Mouse (Mus musculus) embryonic fibroblast, embryonic 13.5 days (primary cell): ENCODE results near the gene Hlf. TPM values are rescaled to one million over a fixed set of nuclear protein-coding genes. Genes with fewer than 3 reads are reported as not detected.

Source experiments
- H3K27ac ChIP-seq: 2 replicates; pipeline ENCODE4 v1.5.1; 2012; ENCODE audit warnings: low read length, control low read depth, inconsistent platforms; ENCODE audit not compliant: insufficient read depth
- H3K4me1 ChIP-seq: 2 replicates; pipeline ENCODE4 v1.6.1; 2011; ENCODE audit warnings: low read length; ENCODE audit not compliant: control insufficient read depth, insufficient read depth
- H3K4me3 ChIP-seq: 2 replicates; pipeline ENCODE4 v1.5.1; 2011; ENCODE audit warnings: mild to moderate bottlenecking, control low read depth, low read length; ENCODE audit not compliant: insufficient read depth
- CTCF ChIP-seq: IDR thresholded peaks from 2 replicates; pipeline ENCODE4 v1.5.1; 2011; ENCODE audit warnings: mild to moderate bottlenecking, control low read depth, low read length, moderate library complexity, borderline replicate concordance; ENCODE audit not compliant: insufficient read depth
- POLR2A ChIP-seq: IDR thresholded peaks from 2 replicates; pipeline ENCODE4 v1.6.1; 2011; ENCODE audit warnings: low read depth, mild to moderate bottlenecking, control low read depth, low read length, moderate library complexity
- polyA plus RNA-seq: library from polyadenylated mRNA; stranded (reverse); fragments of >200 nt; gene quantifications from 2 replicates; pipeline ENCODE4 v1.2.4, GENCODE M21; 2011; ENCODE audit warnings: low read depth; ENCODE audit not compliant: missing spikeins, insufficient read length

The Hlf gene
- 0.62 and 2.8 TPM in 2 replicates for polyA plus RNA-seq

GRCm38 (mm10) chr11:90390817-90391173 lies at the start of gene Hlf:
Gene Hlf, minus strand, starts transcription at chr11:90390895.
- H3K27ac ChIP-seq: no peak within 1 kb of the TSS
- H3K4me3 ChIP-seq: peak within 1 kb of the TSS; percentile 37
- no peaks in the 10 kb centered on the region for H3K4me1 ChIP-seq
- TF ChIP-seq CTCF (no peak), POLR2A (no peak)

DNA sequence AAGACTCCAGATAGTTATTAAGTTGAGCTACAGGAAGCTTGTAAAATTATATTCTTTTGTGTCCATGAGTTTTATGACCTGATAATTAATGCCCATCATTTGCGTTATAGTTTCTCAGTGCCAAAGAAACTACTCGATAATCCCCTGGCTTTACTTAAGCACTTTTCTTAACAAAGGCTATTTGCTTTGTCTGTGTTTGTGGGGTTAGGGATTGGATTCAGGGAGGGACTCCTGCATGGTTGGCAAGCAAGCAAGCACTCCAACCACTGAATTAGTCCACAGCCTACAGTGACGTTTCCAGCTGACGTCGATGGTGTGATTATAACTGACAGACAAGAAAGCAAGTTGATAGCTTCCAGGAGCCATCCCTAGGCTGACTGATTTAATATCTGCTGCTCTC lies 48.1 kb upstream of the Hlf start:
- H3K4me1 ChIP-seq: no peaks in the 10 kb centered on the region
- no peak overlapping the region for H3K4me3 ChIP-seq
- TF ChIP-seq POLR2A (no peak), CTCF (no peak)
- H3K27ac ChIP-seq: no peak overlapping the region

DNA sequence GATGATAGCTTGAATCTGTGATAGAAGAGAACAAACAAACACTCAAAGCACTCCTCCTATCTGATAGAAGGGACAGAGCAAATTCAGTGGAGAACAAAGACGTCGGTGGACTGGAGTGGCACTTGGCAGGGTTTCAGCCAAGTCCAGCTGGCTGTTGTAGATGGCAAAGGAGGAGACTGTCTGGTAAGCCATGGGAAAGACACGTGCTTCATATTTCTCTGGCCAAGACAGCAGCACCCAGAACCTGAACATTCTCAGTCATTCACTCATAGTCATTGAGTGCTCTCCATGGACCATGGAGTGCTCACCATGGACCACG lies 34.5 kb upstream of the Hlf start:
- no peak overlapping the region for H3K4me3 ChIP-seq
- no peaks in the 10 kb centered on the region for H3K4me1 ChIP-seq
- TF ChIP-seq CTCF: no peak
- H3K27ac ChIP-seq: no peak overlapping the region

- H3K27ac ChIP-seq: no peak overlapping the region
- TF ChIP-seq POLR2A (no peak), CTCF (no peak)
- H3K4me3 ChIP-seq: no peak overlapping the region
- no peaks in the 10 kb centered on the region for H3K4me1 ChIP-seq
Measured at GRCm38 (mm10) chr11:90424334-90425206, 33.9 kb upstream of the Hlf start.

- no peaks in the 10 kb centered on the region for H3K4me1 ChIP-seq
- no peak for TF ChIP-seq CTCF
- TF ChIP-seq POLR2A: no peak
- no peak overlapping the region for H3K27ac ChIP-seq
- no peak overlapping the region for H3K4me3 ChIP-seq
Measured at GRCm38 (mm10) chr11:90423896-90424295, 33.2 kb upstream of the Hlf start.

DNA sequence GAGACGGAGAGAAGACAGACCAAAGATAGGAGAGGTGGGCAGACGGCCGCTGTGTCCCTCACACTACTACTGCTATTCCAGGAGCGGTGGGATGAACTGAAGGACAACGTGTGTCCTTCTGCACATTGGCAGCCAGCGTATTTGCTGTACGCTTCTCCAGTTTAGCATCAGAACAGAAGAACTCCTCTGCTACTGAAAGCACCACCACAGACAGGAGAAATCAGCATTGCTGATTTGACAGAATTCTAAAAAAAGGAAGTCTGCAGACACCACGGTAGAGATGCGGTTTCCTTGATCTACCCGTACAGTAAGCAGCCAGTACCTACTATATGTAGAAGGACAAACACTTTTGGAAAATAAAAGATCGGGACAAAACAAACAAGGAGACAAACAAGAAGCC lies 29.0 kb upstream of the Hlf start:
- H3K4me3 ChIP-seq: no peak overlapping the region
- no peak overlapping the region for H3K27ac ChIP-seq
- TF ChIP-seq CTCF (no peak), POLR2A (no peak)
- H3K4me1 ChIP-seq: no peaks in the 10 kb centered on the region

DNA sequence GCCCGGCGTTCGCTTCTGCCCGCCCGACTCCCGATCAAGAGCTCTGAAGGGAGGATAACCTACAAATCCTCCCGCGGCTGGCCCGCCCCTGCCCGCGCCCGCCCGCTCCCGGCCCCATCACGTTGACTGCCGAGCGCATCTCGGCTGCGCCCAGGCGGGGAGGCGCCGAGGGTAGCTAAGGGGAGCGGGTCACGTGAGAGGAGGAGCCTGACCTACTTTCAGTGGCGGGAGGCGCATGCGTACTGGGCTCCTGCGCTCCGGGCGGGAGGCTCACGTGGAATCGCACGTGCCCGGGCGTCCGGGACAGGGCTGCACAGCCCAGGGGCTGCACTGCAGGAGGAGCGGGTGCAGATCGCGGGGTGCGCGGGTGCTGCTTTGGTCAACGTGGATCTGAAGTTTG lies 27.2 kb upstream of the Hlf start:
- TF ChIP-seq CTCF (no peak), POLR2A (no peak)
- H3K27ac ChIP-seq: no peak overlapping the region
- H3K4me1 ChIP-seq: no peaks in the 10 kb centered on the region
- H3K4me3 ChIP-seq: peak overlapping the region; percentile 30

- H3K4me3 ChIP-seq: no peak overlapping the region
- no peak overlapping the region for H3K27ac ChIP-seq
- H3K4me1 ChIP-seq: no peaks in the 10 kb centered on the region
- TF ChIP-seq CTCF: no peak
Measured at GRCm38 (mm10) chr11:90417011-90417410, 26.3 kb upstream of the Hlf start.

DNA sequence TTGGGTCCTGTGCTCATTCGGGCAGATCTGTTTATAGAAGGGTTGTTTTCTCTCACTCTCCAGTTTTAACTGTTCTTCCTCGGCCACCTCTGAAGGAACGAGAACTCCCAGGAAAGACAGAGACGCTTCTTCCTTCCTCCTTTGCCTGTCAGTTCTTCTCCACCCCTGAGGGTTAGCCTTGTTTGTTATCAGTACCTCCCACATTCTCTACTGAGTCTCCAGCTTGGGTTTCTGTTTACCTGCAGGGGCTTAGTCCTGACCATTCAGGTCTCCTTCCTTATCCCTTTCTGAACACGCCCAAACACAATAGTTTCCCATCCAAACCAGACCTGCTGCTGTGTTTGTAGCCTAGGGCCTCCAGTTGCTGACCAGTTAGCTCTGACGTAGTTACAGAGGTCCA lies 8.2 kb upstream of the Hlf start:
- Histone ChIP-seq H3K4me1 (no peaks in the 10 kb centered on the region), H3K4me3 (no peak overlapping the region), H3K27ac (no peak overlapping the region)
- TF ChIP-seq CTCF: no peak
- no peak for TF ChIP-seq POLR2A

DNA sequence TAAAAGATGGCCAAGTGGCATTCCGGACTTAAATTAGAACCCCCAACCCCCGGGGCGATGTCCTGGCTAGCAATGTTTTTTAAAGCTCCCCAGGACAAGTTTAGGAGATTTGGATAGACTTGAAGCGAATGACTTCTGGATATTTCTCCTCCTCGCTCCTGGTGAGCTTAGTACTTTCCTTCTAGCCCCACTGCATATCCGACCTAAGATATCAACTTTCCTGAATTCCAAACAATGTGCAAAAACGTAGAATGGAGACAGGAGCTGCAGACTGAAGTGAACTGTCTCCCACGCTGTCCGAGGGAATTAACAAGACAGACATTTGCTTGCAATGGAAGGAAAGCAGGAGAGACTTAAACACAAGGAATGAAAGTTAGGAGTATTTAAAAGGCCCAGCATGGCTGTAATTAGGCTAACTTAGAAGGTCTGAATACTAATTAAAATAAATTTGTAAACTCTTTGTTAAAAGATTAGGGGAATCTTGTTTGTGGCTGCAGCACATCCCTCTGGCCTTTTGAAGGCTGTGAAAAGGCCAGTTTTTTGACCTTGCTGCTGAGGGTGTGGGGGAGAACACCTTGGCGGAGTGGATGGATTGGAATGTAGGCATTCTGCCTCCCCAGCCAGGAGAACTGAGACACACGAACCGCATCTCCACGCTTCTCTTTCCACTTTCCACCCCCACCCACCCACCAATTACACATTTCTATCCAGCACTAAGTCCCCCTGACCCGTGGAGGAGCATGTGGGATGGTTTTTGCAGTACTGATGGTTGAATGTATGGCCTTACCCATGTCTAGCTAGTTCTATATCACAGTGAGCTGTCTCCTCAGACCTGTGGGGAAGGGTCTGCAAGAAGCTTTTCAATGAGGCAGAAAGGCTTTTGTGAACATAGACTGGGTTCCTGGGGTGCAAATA lies 833 bp upstream of the Hlf start:
- H3K4me3 ChIP-seq: peak overlapping the region; percentile 28
- H3K4me1 ChIP-seq: no peaks in the 10 kb centered on the region
- H3K27ac ChIP-seq: no peak overlapping the region
- TF ChIP-seq CTCF (no peak), POLR2A (no peak)
